Mouse (Mus musculus) heart, adult 2 months (tissue): ENCODE measurements around the gene Ppp1r14b.

Experiments
- CTCF ChIP-seq: fragments of 200-600 bp; IDR thresholded peaks from 2 replicates; pipeline ENCODE4 v1.8.1; 2022; ENCODE audit warnings: antibody characterized with exemption, mild to moderate bottlenecking, moderate library complexity
- POLR2A ChIP-seq: fragments of 200-500 bp; IDR thresholded peaks from 2 replicates; pipeline ENCODE4 v1.6.1; 2011; ENCODE audit warnings: mild to moderate bottlenecking, low read depth, low read length, control low read depth; ENCODE audit not compliant: insufficient read depth

DNA sequence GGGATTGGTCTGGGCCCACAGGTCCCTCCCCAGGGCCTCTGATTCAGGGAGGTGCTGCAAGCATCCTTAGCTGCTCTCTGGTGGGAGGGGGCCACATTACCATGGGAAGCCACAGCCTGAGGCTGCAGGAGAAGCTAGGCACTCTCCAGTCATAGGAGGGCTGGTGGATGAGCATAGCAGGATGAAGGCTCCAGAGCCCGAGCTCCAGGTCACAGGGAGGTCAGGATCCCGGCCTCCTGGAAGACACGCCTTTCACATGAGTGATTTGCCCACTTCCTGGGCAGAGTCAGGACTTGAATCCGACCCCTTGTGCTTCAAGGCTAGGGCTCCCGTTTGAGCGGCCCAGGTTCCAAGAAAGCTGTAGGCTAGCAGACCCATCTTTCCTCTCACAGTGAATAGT, 3.1 kb upstream of the Ppp1r14b start:
- TF ChIP-seq CTCF (no peak), POLR2A (no peak)
